Mouse (Mus musculus) v-Abl transformed pro-B cells (cell line): Measurements from ENCODE around the gene Asrgl1.

Experiments
- in situ Hi-C, 2 experiments: fragments of 400-800 bp; cut with MboI; formaldehyde crosslinking; loops; one replicate each; pipeline ENCODE4 v1.15.1; 2025; ENCODE audit not compliant: unreplicated experiment in 2 of 2

The Asrgl1 gene

DNA sequence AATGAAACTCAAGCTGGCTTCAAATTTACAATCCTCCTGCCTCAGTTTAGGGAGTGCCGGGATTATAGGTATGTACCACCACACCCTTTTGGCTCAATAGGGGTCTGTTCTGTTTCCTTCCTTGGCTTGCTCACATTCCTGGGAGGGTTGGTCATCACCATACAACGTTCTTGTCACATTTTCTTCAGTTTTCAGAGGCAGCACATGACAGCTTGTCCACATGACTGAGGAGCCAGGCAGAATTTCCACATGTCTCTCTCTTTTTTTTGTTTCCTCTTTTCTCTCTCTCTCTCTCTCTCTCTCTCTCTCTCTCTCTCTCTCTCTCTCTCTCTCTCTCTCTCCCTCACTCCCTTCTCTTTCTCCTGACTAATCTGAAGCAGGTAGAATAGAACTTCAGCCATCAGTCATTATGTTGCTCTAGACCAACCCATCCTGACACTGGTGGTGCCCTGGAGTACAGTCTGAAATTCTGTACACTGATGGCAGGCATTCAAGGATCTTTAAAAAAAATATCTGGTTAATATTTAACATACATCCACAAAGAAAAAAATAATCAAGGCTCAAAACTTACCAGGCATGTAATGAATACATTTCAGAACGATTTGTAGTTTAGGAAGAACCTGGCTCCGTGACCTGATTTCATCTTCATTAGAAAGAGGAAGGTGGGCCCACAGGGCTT lies 58.3 kb downstream of the Asrgl1 start:
- in situ Hi-C loops = loop anchor here (5.0 kb wide), 1 partner anchor 85 kb away; no protein-coding TSS in a partner anchor

DNA sequence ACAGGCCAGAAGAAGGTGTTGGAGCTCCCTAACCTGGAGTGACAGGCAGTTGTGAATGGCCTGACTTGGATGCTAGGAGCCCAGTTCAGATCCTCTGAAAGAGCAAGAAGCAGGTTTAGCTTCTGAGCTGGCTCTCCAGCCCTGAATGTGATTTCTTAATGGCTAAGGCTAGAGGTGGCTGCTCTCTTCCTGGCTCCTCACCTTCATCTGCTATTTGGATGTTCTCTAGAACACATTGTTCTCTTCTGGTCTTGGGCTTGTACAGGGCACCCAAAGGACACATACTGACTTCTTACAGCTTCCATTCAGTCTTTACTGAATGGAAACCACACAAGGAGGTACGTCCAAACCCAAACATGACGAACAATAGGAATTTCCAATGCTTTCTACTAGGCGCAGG lies 59.4 kb downstream of the Asrgl1 start:
- in situ Hi-C loops = loop anchor here (5.0 kb wide), 1 partner anchor 84 kb away; no protein-coding TSS in a partner anchor

DNA sequence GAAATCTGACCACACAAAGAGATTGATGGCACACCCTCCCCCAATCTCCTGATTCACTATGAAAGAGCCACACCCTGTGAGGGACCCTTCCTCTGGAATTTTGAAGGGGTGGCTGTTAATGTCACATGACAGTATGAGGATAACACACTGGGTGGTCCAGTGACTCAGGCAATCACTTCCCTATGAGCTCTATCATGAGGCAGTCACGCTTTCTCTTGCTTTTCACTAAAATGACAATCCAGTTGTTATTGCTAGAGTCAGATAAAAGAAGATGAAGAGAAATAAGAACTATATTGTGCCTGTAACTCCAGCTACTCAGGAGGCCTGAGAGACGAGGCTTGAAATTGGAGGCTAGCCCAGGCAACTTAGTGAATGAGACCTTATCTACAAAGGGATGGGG lies 59.9 kb downstream of the Asrgl1 start:
- in situ Hi-C loops = loop anchor here (5.0 kb wide), 1 partner anchor 83 kb away; no protein-coding TSS in a partner anchor

DNA sequence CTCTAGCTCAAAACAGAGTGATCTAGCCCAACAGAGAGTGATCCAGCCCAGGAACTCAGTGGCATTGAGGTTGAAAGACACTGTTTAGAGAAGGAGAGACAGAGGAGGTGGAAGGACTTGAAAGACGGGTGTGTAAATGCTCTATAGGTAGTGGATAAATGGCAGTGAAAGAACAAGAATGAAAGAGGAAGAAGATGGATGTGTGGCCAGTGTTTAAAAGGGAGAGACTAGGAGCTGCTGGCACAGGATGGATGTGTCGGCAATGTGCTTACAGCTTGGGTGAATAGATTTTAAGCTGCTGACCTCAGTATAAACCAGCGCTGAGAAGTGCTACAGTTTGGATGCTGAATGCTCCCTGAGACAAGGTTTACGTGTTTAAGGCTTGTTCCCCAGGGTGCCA lies 61.0 kb downstream of the Asrgl1 start:
- in situ Hi-C loops = no loop called here

DNA sequence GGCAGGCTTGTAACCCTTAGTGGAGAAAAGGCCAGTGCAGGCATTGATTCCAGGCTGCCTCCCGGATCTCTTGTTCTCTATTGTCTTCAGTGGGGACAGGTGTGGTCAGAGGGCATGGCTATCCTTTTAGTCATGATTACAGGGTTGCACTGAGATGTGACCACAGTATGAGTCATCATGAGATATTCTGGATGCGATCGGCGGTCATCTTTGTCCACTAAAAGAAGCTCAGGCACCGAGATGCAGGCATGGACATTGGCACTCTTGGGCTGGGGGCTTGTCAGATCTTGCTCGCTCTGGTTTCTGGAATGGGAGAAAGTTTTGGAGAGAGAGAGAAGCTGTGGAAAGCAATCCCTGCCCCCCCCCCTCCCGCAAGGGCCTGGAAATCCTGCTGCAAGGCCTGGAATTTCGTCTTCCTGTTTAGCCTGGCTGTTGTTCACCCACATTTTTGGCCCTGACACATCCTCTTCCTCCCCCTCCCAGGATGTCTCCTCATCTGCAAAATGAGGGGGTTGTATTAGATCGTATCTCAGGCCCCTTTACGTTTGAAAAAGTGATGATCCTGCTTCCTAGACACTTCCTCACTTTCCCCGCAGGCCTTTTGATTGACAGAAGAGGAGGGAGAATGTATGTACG lies 61.5 kb downstream of the Asrgl1 start:
- in situ Hi-C loops = no loop called here

DNA sequence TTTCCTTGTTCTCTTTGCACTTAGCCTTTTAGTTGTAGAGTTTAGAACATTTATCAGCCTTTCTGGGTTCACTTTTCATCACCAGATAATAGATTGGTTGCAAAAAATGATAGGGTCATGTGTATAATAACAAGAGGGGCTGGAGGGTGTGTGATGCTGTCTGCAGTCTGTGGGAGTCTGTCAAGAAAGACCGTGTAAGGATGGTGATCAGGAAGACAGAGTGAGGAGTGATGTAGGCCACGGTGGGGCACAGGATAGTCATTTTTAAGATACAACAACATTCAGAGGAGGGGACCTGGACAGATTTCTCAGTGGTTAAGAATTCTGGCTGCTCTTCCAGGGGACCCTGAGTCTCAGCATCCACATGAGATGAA lies 63.3 kb downstream of the Asrgl1 start:
- in situ Hi-C loops = no loop called here

DNA sequence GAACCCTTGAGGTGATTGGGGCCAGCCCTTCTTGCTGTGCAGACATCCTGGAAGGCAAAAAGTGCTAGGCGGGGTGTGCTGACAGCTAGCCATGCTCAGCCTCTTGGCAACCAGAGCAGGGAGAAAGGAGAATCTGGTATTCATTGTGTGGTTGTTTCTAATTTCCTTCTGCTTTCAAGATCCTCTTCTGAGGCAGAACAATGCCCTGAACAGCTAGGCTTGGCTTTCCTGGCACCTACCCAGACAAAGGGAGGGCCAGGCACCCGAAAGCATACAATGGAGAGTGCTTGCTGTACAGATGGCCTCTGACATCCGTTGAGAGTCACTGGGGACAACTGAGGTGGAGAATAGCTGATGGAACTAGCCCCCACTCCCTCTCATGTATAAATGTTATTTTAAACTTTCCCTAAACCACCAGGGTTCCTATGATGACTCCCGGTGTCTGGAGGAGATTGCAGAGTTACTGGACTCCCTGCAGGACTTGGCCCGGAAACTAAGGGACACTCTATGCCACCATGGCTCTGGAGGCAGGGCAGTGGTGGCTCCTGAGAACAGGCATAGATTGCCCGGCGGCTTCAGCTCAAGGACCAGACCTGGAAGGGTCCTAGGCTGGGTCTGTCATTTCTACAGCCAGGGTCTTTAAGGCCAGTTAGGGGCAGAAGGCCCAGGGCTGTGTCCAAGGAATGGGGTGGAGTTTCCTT lies 63.8 kb downstream of the Asrgl1 start:
- in situ Hi-C loops = no loop called here

DNA sequence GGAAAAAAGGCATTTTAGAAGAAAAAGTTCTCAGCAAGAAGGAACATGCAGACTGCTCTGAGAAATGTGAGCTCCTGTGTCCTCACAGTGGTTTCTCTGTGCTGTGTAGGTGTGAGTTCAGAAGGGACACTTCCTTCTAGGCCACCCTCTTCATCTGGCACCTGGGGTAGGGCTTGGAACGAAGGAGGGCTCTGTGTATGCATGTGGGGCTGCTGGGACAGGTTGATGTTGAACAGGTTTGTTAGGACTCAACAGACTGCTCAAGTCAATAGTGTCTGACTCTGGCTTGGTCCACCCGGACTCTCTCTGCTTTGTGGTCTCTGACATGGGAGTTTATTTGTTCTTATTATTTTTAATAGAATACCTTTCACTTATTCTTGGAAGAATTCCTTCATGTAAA lies 65.1 kb downstream of the Asrgl1 start:
- in situ Hi-C loops = no loop called here

DNA sequence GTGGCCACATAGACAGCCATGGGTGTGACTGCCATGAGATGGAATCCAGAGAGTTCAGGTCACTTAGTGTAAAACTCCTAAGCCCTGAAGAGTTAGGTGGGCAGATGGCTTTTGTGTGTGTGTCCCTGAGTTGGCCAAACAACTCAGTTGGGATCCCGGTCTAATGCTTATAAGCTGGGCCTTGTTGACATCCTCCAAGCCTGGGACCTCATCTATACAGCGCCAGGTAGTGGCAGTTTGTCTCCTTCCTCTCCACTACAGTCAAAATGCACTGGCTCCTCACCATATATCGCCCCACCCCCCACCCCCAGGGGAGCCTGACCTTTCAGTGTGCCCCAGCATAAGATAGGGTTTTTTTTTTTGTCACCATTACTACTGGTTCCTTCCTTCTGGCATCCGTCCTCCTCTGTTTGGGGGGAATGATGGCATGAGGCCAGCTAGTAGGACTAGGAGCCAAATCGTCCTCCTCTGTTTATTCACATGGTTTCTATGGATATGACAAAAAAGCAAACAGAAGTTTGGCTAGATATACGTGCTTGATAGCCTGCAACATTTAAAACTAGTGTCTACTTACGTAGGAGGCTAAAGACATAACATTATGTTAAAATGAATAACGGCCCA lies 65.6 kb downstream of the Asrgl1 start:
- in situ Hi-C loops = no loop called here

DNA sequence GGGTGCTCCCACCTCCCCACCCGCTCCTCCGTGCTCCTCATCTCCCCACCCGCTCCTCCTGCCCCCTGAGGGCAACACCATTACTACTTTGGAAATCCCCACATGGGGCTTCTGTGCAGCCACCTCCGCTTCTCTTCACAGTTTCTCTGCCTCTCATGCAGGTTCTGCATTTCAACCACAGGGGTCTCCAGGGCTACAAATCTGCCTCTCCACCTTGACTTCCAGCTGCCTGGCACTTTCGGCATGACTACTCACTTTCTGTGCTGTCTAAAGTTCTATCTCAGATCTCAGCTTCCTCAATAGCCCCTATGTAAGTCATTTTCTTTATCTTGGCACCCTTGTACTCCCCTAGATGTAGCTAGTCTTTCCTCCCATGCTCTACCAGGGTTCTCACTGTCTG lies 68.1 kb downstream of the Asrgl1 start:
- in situ Hi-C loops = no loop called here

DNA sequence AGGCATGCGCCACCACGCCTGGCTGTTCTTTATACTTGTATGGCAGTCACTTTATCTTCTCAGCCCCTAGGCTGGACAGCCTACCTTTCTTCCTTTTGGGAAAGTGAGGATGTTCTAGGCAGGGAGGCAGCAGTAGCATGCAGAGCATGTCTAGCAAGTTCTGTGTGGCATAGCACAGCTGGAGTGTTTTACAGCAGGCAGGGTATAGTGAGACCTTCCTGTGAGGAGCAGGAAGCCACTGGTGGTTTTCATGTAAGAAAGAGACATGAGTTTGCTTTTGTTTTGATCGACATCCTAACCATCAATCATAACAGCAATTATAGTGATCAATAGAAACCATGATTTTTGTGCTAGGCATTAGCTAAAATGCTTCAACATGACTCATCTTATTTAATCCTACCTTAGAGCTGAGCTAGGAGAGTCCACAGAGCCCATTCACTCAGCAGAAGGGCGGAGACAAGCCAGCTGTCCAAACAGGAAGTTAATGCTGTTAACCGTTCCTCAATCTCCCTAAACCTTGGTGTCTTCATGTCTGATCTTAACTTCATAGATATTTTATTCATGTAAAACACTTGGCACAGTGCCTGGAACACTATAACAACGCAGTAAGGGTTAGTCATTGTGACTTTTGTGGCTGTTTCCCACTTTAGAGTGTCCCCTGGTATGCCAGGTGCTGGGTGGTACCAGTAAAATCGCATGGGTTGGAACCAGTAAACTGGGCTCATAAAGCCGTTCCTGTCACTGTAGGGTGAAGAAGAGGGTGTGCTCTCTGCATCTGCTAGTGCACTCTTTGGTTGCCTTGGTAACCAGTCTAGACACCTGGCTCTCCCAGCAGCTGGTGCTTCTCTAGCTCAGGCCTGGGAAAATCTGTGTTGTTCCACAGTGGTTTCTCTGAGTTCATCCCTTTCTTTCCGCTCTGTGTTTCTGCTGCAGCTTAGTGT lies 69.5 kb downstream of the Asrgl1 start:
- in situ Hi-C loops = no loop called here

DNA sequence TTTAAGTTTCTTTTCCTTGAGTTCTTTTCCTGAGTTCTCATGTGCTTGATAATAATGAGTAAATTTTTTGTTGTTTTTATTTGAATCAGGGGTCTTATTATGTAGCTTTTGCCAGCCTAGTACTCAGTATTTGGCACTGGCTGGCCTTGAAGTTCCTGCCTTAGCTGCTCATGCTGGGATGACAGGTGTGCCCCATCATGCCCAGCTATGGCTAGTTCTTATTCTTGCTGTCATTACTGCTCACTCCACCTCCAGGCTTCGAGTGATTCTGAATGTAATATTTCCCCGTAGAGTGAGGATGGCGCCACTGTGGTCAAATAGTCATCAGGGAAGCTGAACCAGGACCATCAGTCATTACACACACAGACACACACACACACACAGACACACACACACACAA lies 71.6 kb downstream of the Asrgl1 start:
- in situ Hi-C loops = no loop called here

DNA sequence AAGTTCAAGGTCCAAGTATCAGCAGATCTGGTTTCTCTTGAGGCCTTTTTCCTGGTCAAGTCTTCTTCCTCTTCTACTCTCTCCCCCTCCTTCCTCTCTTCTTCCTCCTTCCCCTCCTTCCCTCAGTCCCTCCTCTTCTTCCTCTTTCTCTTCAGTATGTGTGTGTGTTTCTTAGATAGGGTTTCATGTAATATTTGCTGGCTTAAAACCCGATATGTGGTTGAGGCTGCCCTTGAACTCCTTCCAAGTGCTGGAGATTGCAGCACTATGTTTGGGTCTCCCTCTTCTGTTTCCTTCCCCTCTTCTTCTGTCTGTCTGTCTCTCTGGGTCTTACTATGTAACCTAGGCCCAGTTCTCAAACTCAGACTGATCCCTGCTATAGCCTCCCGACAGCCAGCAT lies 72.6 kb downstream of the Asrgl1 start:
- in situ Hi-C loops = no loop called here

DNA sequence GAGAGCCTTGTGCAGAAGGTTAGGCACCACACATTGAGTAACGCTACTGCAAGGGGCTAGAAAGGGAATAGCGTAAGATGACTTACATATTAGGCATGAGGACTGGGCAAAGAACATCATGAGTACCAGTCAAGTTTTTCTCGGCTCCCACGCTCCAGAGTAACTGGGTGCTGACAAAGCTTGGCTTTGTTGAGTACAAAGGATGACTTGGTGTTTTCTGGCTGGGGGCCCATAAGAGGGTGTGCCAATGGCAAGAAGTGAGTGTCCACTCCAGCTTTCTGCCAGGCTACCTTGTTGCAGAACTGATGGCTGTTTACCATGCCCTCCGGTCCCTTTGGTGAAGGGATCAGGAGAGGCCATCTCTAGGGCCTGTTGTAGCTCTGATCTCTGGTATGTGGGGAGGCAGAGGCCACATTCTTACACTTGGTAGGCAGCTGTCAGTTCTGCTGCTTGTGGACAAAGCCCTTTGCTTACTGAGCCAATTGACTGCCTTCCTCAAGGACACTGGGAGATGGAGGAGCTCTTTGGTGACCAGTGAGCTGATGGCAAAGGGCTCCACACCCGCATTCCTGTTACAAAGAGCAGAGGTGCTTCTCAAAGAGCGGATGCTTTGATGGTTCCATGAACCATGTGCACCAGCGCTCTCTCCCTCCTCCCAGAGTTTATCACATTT lies 74.1 kb downstream of the Asrgl1 start:
- in situ Hi-C loops = no loop called here

DNA sequence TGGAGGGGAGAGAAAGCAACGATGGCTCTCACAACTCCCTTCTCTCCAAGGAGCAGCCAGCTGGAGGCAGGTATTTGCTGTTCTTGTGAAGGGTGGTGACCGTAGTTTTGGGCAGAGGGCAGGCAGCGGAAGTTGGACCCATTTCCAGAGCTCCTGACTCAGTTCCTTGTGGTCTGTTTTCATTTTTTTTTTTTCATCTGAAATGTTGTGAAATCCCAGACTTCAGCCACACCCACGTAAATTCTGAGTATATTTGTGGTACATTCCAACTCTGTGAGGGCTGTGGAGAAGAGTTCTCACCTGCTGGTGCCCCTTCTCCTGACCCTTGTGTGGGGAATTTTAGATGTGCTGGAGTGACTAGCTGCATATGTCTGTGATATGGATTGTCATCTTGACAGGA lies 75.3 kb downstream of the Asrgl1 start:
- in situ Hi-C loops = no loop called here
